Mouse (Mus musculus): ENCODE results near the gene Celf3.

Gene Celf3

DNA sequence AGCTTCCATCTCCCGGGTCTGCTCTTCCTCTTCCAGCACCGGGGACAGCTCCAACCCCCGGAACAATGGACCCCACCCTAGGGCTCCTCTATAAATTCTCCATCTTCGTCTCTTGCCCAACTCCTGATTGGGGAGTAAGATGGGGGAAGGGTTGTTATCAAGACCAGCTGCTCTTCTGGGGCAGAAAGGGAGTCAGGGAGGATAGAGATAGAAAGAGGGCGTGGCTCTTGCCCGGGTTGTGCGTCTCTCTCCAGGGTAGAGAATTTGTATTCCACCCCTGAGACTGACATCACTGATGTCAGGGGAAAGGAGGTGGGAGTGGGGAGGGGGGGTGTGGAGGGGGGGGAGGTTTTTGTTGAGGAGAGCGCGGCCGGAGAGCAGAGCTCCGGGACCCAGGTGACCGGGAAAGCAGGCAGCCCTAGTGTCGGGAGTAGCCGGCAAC is at the start of gene Celf3:
TSS of gene Celf3 (plus strand) at position 315 of the 442 bp plus-strand sequence.
- in situ Hi-C loops (cut with MboI), result no loop called here

DNA sequence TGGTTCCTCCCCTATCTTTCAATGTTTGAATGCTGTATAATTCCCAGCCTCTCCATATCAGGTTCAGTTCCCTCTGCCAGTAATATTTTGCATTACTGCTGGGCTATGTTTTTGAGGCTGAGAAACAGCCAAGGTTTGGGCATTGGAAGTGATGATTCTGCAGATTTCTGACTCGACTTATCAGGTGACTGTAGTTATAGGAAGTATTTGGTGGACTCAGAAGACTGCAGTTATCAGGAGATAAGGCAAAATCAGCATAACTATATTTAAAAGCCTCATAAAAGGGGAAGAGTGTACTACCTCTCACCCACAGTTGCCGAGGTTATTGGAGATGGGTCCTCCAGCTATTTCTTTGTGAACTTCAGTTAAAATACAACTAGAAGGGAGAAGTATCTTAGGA is 47.1 kb upstream of the Celf3 start:
- in situ Hi-C loops (cut with MboI), result no loop called here

DNA sequence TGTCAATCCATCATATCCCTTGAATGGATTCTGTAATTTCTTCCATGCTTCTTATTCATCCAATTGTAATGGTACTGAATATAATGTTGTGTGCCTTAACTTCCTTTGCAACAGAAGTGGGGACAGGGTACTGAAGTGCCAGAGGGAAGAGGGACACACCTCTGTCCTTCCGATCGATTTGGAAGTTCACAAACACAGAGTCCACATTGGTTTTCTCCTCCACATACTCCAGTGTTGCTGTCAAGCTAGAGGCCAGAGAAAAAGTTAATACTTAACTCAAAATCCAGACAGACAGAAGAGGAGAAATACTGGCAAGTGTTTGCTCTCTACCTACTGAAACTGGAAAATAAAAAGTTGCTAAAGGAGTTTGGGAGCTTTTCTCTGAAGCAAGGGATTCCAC is 43.8 kb upstream of the Celf3 start:
- in situ Hi-C loops (cut with MboI), result no loop called here

DNA sequence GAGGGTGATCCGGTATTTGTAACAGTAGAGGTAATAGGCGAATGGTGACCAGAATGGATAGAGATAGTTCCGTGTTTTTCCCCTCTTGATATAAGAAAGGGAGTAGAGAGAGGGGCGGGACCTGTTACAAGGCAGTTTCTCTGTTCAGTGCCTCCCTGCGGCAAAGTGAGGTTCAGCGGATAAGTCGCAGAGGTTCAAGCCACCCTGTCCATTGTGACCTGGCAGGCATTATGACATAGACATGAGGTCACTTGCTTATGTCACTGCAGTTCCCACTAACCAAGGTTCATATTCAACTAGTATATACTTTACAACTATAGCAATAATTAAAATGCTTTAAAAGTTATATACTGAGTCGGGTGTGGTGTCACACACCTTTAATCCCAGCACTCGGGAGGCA is 41.7 kb upstream of the Celf3 start:
- in situ Hi-C loops (cut with MboI), result no loop called here

DNA sequence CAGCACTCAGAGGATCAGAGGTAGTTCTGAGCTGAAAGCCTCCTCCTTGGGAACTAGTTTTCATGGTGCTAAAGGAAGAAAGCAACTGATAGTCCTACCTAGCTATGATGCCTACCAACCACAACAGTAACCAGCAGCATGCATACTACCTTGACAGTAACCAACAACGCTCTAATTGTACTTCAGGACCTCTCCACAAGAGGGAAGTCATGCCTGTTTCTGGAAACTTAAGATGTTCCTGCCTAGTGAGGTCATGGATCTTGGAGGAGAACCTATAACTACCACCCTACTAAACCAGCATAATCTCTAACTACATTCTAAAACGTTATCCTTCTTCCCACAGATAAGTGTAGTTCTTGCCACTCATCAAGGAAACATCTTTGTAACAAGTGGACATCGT is 36.9 kb upstream of the Celf3 start:
- in situ Hi-C loops (cut with MboI), result no loop called here

DNA sequence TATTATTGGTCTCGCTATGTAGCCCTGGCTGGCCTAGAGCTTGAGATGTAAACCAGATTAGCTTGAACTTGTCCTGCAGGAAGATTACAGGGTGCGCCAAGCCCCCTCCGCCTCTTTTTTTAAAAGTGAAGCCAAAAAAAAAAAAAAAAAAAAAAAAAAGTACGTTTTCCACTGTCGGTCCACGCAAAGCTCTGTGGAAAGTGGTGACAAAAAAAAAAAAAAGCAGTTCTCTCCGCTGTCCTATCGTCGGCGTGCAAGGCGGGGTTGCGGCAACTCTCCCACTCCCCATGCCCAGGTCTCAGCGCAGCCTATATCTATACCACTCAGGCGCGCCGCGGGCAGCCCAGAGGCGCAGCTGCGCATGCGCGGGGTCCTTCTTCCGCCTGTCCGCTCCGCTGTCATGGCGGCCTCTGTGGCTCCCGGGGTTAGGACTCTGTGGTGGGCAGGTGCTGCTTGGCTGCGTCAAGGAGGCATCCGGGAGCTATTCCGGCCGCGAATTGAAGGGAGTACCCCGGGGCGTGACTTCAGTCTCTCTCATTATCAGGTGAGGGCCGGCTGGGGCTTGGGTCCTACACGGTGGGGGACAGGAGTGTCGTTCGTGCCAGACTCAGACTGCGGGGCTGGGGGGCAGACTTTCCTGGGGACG is 35.0 kb upstream of the Celf3 start, which contains the start of gene Mrpl9:
TSS of gene Mrpl9 (plus strand) at position 368 of the 646 bp plus-strand sequence.
- in situ Hi-C loops (cut with MboI), result no loop called here

DNA sequence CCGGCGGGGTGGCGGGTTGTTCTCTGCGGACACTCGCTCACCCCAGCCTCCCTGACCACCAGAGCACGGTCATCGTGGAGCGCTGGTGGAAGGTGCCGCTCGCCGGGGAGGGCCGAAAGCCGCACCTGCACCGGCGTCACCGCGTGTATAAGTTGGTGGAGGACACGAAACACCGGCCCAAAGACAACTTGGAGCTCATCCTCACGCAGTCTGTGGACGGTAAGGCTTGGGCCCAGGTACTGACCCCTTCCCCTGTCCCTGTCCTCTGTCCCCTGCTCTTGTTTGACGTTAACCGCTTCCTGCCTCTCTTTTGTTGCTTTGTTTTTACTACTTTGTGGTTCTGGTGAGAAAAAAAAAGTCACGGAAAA is 34.5 kb upstream of the Celf3 start, which contains the start of gene Oaz3:
TSS of gene Oaz3 (minus strand) at position 319 of the 368 bp plus-strand sequence.
- in situ Hi-C loops (cut with MboI), result no loop called here

DNA sequence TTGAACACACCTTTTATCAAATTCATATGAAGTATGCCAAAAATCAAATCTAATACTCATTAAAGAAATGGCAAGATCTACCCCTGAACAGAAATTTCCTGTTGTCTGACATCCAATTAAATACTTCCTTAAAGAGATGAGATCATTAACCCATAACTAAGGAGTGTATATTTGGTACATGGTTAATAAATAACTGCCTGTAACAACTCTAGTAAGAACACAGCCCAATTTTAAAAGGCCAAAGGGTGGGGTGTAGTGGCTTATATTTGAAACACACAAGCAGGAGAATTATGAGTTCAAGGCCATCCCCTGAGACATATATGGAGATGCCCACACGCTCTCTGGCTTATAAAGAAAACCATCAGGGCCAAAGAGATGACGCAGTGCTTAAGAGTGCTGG is 28.7 kb upstream of the Celf3 start:
- in situ Hi-C loops (cut with MboI), result no loop called here

DNA sequence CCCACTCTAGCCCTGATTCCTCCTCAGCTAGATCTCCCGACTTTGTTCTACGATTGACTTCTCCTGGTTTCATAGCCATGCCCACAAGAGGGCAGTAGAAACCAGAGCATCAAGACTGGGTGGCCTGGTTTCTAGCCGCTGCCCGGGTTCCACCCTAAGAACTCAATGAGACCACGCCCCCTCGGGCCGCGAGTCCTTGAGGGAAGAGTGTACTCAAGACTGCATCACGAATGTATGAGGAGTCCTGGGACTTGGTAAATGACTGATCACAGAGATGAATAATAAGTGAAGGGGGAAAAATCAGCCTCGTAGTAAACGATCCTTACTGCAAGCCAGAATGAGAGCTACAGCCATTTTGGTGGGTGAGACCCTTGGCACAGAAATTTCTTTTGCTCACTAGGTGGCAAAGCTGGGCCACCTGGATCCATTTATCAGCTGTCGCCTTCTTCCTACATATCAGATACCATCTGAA is 21.5 kb upstream of the Celf3 start:
- in situ Hi-C loops (cut with MboI), result no loop called here

DNA sequence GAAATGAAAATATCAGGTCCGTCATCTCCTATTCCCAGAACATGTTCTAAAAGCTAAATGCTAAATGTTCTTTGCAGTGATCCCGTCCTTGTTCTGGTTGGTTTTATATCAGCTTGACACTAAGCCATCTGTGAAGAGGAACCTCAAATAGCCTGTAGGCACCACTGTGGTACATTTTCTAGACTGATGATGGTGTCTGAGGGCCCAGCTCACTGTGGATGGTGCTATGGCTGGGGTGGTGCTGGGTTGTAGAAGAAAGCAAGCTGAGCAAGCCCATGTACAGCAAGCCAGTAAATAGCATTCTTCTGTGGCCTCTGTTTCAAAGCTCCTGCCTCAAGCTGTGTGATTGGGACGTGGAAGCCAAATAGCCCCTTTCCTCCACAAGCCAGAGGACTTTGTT is 21.0 kb upstream of the Celf3 start:
- in situ Hi-C loops (cut with MboI), result no loop called here

DNA sequence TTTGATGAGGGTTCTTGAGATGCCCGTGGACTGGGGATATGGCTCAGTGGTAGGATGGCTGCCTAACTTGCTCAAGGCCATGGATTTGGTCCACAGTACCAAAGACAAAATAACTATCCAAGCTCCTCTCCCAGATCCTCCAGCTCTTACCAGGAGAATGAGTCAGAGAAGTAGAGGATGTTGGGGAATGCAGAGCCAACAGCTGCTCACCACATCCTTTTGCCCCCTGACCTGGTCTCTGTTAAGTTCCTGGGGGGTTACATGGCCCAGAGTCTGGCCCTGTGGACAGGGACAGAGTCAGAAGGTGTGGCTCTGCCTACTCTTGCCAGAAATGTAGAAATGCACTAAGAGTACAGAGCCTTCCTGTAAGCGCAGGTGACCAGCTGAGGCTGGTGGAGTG is 18.3 kb upstream of the Celf3 start:
- in situ Hi-C loops (cut with MboI), result no loop called here

DNA sequence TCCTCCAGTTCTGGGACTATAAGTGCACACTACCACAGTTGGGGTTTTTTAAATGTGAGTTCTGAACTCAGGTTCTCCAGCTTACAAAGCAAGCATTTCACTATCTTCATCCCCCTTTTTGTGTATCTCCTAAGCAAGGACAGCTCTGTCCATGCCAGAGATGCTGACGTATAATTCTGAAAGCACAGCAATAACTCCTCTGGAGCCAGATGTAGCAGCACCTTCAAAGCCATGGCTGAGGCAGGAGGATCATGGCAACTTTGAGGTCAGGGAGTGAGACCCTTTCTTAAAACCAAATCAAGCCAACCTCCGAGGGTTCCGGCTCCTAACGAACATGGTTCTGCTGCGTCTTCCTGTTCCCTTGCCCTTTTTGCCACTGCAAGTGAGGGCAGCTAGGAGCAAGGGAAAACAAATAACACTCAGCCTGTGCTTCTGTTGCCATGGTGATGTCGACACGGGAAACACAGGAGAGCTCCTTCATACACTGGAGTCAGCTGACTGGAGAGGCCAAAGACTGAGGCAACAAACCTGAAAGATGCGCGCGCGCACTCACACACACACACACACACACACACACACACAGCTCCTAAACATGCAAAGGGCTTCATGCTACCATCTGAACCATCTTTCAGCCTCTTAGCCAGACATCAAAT is 14.0 kb upstream of the Celf3 start:
- in situ Hi-C loops (cut with MboI), result no loop called here

DNA sequence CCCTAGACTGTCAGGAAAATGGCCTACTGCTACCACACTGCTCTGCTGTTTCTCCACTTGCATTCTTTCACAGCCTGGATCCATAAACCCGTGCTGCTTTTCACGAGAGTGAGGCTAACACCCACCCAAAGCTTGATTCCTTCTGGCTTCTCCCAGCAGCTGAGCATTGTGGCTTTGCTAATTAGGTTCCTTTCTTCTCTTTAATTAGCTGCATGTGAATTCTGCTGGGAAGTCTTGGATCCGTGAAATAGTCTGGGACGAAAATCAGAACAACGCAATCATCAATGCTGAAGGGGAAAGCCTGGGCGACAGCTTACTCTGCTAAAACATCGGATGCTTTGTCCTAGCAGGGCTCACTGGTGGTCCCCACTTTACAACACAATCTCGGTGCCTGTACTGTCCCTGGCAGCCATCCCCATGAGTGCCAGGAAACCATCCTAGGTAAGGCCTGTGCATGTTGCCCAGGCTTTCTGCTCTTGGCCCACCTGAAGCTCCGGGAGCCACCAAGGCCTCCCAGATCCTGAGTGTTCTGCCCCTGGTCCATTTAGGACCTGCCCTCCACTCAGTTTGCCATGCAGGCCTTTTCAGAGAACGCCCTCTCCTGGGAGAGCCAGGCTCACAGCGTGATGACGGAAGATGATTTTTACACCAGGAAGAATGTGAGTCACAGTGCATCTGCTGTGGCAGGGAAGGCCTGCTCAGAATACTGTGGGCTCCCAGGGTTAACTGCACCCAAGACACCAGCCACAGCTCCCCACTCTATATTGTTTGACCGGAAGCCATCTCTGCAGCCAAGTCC is 12.3 kb upstream of the Celf3 start:
- in situ Hi-C loops (cut with MboI), result no loop called here

DNA sequence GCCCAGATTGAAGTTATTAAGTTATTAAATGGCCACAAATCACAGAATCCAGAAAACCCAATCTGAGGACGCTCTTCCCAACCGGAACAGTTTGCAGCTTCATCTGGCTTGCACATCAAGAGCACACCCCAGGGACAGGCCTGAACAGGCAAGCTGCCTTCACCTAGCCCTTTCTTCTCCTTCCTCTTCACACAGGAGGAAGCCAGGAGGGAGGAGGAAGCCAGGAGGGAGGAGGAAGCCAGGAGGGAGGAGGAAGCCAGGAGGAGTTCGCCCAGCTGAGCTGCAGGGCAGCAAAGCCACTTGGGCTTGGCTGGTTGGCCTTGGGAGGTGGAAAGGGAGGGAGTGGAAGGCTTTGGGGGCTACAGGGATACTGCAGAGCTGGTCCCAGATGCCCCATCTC is 9.2 kb upstream of the Celf3 start:
- in situ Hi-C loops (cut with MboI), result no loop called here

DNA sequence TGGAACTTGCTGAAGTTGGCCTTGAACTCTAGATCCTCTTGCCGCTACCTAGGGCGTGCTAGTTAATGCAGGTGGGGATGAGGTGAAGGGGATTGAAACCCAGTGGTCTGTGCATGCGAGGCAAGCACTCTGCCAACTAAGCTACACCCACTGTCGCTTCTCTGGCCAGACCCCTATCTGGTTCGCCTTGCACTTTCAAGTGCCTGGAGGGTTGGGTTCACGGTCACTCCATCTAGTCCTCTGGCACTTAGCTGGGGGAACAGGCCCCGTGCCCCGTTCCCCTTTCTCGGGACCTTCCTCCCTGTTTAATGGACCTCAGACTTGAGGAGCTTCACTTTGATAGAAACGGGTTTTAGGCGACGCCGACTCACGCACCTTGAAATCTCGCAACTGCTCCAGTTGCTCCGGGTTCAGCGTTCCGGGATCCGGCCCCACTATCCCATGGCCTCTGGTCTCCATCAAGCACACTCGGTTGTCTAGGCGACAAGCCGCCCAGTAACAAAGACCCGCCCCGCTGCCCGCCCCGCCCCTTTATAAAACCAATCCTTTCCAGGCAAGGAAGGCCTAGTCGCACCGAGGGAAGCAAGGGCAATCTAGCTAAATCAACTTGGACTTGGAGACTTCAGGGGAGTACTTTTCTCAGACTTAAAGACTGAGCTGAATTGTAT is 5.5 kb upstream of the Celf3 start:
- in situ Hi-C loops (cut with MboI), result no loop called here

DNA sequence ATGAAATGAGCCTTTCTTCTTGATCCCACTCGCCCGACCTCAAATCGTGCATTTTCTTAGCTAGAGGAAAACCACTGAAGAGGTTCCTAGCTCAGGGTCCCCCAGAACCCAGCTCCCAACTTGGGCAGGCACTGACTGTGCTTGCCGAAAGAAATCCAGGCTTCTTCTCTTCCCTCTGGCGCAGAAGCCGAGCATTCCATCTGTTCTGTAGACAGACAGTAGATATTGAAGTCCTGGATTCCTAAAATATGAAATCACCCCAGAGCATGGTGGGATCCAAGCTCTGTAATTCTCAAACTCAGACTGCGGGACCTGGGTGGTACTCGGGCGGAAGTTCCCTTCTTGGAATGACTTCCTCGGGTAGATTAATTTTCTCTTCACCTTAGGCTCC is 5.0 kb upstream of the Celf3 start:
- in situ Hi-C loops (cut with MboI), result no loop called here

DNA sequence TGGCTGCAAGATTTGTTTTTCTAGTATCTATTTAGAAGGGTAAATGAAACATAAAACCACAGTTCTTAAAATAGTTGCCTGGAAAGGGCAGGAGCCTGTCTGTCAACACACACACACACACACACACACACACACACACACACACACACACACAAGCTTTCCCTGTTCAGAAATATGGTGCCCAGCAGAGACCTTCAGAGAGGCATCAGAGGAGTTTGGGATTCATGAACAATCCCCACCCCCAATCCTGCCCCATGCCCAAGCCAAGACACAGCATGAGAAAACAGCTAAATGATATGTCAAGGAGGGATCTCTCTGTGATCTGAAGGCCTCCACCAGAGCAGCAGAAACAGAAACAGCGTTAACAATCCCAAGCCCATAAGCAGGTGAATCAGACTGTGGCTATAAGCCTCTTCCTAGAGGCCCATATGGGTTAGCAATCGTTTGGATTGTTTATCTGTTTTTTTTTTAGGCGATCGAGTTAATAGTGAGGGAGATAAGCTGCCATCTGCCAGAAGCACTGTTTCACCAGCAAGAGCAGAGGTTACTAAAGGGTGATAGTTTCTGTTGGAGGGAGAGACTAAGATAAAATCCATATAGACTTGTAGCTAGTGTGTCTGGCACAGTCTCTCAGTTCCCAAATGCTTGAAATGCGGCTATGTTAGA is 4.4 kb upstream of the Celf3 start:
- in situ Hi-C loops (cut with MboI), result no loop called here

DNA sequence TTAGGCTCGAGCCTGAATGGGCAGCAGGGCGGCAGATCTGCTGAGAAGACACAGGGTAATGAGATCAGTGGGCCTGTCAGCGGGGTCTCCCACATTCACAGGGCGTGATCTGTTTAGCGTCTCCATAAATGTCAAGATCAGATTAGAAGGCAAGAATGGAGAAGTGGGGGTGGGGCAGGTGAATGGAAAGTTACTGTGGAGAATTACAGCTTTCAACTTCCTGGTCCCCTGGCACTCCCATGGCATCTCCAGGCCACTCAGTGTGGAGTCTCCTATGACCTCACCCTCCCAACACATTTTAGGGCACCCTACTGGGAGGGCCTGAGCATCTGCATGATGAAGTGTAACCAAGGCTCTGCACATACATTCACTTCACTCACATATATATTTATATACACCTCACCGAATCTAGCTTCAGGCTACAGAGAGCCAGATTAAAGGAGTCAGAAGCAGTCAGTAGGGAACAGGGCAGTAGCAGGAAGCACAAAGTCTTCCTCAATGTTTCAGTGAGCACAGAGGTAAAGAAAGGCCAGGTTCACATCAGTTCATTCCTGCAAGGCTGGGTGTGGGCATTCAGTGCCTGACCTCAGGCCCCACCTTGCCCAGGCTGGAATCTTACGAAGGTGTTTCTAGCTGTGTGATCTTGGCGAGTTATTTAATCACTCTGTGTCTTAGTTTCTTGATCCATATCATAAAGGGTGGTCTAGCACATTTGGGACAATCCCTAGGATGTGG is 1.6 kb upstream of the Celf3 start:
- in situ Hi-C loops (cut with MboI), result no loop called here

DNA sequence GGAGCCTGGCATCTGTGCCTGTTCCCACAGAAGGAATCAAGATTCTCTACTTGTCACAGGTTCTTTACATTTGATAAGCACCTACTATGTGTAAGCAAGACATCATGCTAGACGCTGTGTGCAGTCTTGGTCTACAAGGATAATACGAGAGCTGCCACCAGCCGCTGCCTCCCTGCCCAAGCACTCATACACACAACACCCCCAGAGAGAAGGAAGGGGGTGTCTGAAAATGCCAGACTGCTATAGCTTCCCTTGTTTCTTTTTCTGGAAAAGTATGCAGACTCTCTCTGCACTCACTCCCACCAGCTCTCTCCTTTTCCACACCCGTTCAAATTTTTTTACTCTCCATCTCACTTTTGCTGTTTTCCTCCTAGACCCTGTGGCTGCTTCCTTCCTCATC is 651 bp upstream of the Celf3 start:
- in situ Hi-C loops (cut with MboI), result no loop called here

DNA sequence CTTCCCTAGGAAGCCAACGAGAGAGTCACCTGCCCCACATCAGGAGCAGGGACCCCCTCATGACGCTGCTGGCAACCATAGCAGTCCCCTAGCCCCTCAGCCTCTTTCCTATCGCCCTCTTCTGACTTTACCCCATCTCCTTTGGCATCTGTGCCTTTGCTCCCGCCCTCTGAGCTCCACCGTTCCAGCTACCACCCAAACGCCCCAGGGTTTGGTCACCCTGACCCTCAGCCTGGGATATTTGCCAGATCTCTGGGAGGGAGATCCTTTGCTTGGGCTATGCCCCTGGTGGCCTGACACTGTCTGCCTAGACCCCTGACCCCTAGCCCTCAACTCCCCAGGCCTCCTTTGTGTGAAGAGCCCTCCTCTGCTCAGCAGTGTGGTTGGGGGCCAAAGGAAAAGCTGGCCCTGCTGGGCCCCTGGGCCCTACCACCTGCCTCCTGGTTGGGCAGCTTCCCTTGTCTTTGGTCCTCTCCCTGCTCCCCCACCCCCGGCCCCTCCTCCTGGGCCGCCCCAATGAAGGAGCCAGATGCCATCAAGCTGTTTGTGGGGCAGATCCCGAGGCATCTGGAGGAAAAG is 585 bp downstream of the Celf3 start:
- in situ Hi-C loops (cut with MboI), result no loop called here

DNA sequence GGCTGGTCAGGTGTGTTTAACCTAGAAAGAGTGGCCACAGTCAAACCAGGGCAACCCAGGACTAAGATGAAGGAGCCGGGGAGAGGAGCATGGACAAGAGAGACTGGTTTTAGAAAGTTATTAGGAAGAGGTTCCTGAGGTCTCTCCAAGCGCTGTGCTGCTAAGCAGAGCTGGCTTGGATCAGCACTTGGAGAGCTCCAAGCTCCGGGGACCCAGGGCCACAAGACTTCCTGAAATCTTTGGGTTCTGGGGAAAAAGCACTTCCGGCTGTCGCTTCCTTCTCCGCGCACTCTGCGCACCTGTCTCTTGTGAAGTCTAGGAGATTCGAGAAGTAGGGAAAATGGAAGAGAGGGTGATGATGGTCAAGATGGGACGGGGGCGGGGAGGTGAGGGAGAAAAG is 1.5 kb downstream of the Celf3 start:
- in situ Hi-C loops (cut with MboI), result no loop called here

All from mature B cell (primary cell).